Mouse (Mus musculus): ENCODE data around the gene Fam178b.
"Not testable (repeated sequence)": the region's sequence is repeated elsewhere in the genome, so short reads cannot be mapped to it uniquely, and the experiment has no call there.

DNA sequence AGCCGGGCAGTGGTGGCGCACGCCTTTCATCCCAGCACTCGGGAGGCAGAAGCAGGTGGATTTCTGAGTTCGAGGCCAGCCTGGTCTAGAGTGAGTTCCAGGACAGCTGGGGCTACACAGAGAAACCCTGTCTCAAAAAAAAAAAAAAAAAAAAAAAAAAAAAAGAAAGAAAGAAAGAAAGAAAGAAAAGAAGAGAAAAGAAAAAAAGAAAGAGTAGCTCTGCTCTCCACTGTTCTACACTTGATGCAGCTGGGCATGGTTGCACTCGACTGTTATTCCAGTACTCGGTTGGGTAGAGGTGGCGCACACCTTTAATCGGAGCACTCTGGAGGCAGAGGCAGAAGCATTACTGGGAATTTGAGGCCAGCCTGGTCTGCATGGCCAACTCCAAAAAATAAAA, 146.2 kb downstream of the Fam178b start, which contains the start of gene Ankrd23:
- not testable (repeated sequence) for TF ChIP-seq CTCF, EP300 (IDR thresholded peaks at IDR 0.05; ENCODE audit: low read depth)
